Mouse (Mus musculus) thymus, postnatal 0 days (tissue): ENCODE results near the gene Rims4. TPM values are rescaled to one million over a fixed set of nuclear protein-coding genes. Genes with fewer than 3 reads are reported as not detected.

Source experiments
- DNase-seq: peaks from one replicate; pipeline ENCODE4 v3.0.0-alpha.2; 2015; ENCODE audit warnings: low spot score
- polyA plus RNA-seq: library from polyadenylated mRNA; unstranded; fragments of >200 nt; fragmentation: Nextera tagmentation; extraction: Ambion mirVana; gene quantifications from 2 replicates; pipeline ENCODE4 v1.2.1, GENCODE M21; 2015

The Rims4 gene
- polyA plus RNA-seq, 1 experiment from 2014 or later = not detected

GRCm38 (mm10) chr2:163911826-163912444 is 6.5 kb downstream of the Rims4 start:
- no peak for DNase-seq

GRCm38 (mm10) chr2:163909604-163910003 is 8.9 kb downstream of the Rims4 start:
- DNase-seq = no peak

GRCm38 (mm10) chr2:163907131-163907530 is 11.4 kb downstream of the Rims4 start:
- no peak for DNase-seq

- DNase-seq = no peak
Observed at GRCm38 (mm10) chr2:163904323-163904722, 14.2 kb downstream of the Rims4 start.

- no peak for DNase-seq
Observed at GRCm38 (mm10) chr2:163903461-163903860, 15.0 kb downstream of the Rims4 start.

GRCm38 (mm10) chr2:163902448-163902847 is 16.0 kb downstream of the Rims4 start:
- DNase-seq = no peak

- DNase-seq = no peak
Observed at GRCm38 (mm10) chr2:163901043-163901442, 17.4 kb downstream of the Rims4 start.

GRCm38 (mm10) chr2:163899910-163900411 is 18.5 kb downstream of the Rims4 start:
- DNase-seq = no peak

GRCm38 (mm10) chr2:163897988-163898535 is 20.4 kb downstream of the Rims4 start:
- DNase-seq = no peak

- DNase-seq = no peak
Observed at GRCm38 (mm10) chr2:163897026-163897425, 21.5 kb downstream of the Rims4 start.

GRCm38 (mm10) chr2:163895156-163895555 is 23.3 kb downstream of the Rims4 start:
- DNase-seq = no peak

GRCm38 (mm10) chr2:163893446-163894370 is 24.8 kb downstream of the Rims4 start:
- DNase-seq = no peak

GRCm38 (mm10) chr2:163891271-163891670 is 27.2 kb downstream of the Rims4 start:
- DNase-seq = no peak

- DNase-seq = no peak
Observed at GRCm38 (mm10) chr2:163890586-163890985, 27.9 kb downstream of the Rims4 start.

GRCm38 (mm10) chr2:163889411-163889810 is 29.1 kb downstream of the Rims4 start:
- DNase-seq = no peak

- no peak for DNase-seq
Observed at GRCm38 (mm10) chr2:163882859-163883652, 35.4 kb downstream of the Rims4 start.

- no peak for DNase-seq
Observed at GRCm38 (mm10) chr2:163880891-163881290, 37.6 kb downstream of the Rims4 start.

GRCm38 (mm10) chr2:163876830-163877498 is 41.5 kb downstream of the Rims4 start:
- DNase-seq = no peak

GRCm38 (mm10) chr2:163875484-163875883 is 43.0 kb downstream of the Rims4 start:
- DNase-seq = no peak

GRCm38 (mm10) chr2:163874877-163875276 is 43.6 kb downstream of the Rims4 start:
- no peak for DNase-seq

- no peak for DNase-seq
Observed at GRCm38 (mm10) chr2:163871906-163872305, 46.6 kb downstream of the Rims4 start.
